In the genomic region with DNA sequence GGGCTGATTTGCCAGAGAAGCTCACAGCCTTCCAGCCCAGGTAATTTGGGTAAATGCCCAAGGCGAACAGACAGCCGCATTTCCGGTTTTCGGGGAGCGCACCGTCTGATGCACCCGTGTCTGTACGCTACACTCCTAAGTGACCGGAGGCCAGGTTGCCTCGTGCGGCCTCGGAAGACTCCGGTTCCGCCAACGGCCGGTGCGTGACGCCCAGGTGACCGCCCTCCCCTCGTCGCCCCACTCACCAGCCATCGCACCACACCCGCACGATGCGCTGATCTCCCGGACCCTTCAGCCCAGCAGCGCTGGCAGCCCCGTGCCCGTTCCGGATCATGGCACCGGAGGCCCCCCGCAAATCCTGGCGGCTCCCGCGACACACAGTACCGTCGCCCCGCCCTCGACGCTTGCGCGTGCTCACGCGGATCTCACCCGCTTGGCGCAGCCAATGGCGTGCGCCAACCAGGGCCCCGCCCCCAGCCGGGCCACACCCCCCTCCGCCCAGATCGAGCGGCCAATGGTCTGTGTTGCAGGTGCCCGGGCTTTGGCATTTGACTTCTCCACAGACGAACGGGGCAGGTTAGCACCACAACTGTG, we compare ENCODE assay signal across 8 mouse cellular contexts. TPM values are rescaled to one million over a fixed set of nuclear protein-coding genes. Genes with fewer than 3 reads are reported as not detected.
DNase-seq lines count a peak whose midpoint lies in the region; ATAC-seq lines count a peak whose summit lies in the region.

A gene (minus strand): TSS at position 418 of the 594 bp plus-strand sequence.

- ATAC-seq in common myeloid progenitor, adult 5-6 weeks (replicated peaks; ENCODE audit: low read depth, poor library complexity, severe bottlenecking): peak; percentile 87

- DNase-seq in ZHBTc4 (ENCODE audit: low read depth, low spot score): peak; percentile 98
- peak; percentile 89 to 93 for DNase-seq in gastrocnemius, adult 8-10 months (ENCODE audit: low spot score in 2 of 2)
- DNase-seq in hindlimb bud, embryonic 11.5 days (ENCODE audit: extremely low spot score, low read depth, low spot score): peak; percentile 77
- peak; percentile 80 to 90 for DNase-seq in left cerebral cortex, adult 8-10 months (ENCODE audit: low spot score in 2 of 2)
- DNase-seq in right cerebral cortex, postnatal 10 days (ENCODE audit: low spot score in 2 of 2): peak; percentile 94
- DNase-seq in urinary bladder, postnatal 25 days (ENCODE audit: low spot score): peak; percentile 90

- peaks cover 86% of the 10 kb centered on the region for H3K36me3 ChIP-seq in megakaryocyte, embryonic 14.5 days (replicated peaks; ENCODE audit: low read length)

- no peaks in the 10 kb centered on the region for H3K9me3 ChIP-seq in megakaryocyte, embryonic 14.5 days

- no peaks in the 10 kb centered on the region for H3K27me3 ChIP-seq in megakaryocyte, embryonic 14.5 days (replicated peaks)

- H3K4me3 ChIP-seq in megakaryocyte, embryonic 14.5 days (replicated peaks): peak within 1 kb of the TSS; percentile 97

- peaks cover 85% of the 10 kb centered on the region for H3K4me1 ChIP-seq in megakaryocyte, embryonic 14.5 days

RNA-seq across cellular contexts. Expression of the gene that starts here (rescaled TPM):
- 34.5 and 38.6 TPM in 2 replicates for total RNA-seq in common myeloid progenitor, adult 5-6 weeks (2017)
- total RNA-seq in gastrocnemius, adult 8-10 months (2022): 10 to 100 TPM; 20.0 to 26.8 (median 26.0) TPM
- 100 to 1,000 TPM; 109 to 140 (median 124) TPM for total RNA-seq in left cerebral cortex, adult 8-10 months (2022)
- polyA plus RNA-seq in megakaryocyte, embryonic 14.5 days (2012; ENCODE audit: insufficient read depth, low replicate concordance): 143 and 168 TPM in 2 replicates

Comparison
In these comparisons a context has a peak if more than half of its experiments do, and no peak if none do; other contexts are left out.
1. Peak in every context shown above with its lines: DNase-seq, ATAC-seq and H3K4me3 ChIP-seq.